Mouse (Mus musculus) layer of hippocampus, postnatal 10 days (tissue): ENCODE data around the gene Srrd. TPM values are rescaled to one million over a fixed set of nuclear protein-coding genes. Genes with fewer than 3 reads are reported as not detected.
"Not testable (repeated sequence)": the region's sequence is repeated elsewhere in the genome, so short reads cannot be mapped to it uniquely, and the experiment has no call there.

Experiments
- DNase-seq, 2 experiments: peaks; one replicate each; pipeline ENCODE4 v3.0.0; 2021; ENCODE audit warnings: low spot score in 2 of 2
- total RNA-seq, 2 experiments: library from RNA; stranded (reverse); gene quantifications; 2 replicates each; pipeline ENCODE4 v1.2.3; 2021

The Srrd gene
- total RNA-seq, 2 experiments from 2014 or later, result 26.8 to 27.4 TPM

- no peak for DNase-seq
These were observed 22.5 kb downstream of the Srrd start for GRCm38 (mm10) chr5:112320379-112320778.

GRCm38 (mm10) chr5:112319343-112319742 lies 23.5 kb downstream of the Srrd start:
- DNase-seq, result not testable (repeated sequence)

GRCm38 (mm10) chr5:112317328-112317727 lies 25.5 kb downstream of the Srrd start:
- no peak for DNase-seq

GRCm38 (mm10) chr5:112316468-112316867 lies 26.4 kb downstream of the Srrd start:
- DNase-seq, result no peak

GRCm38 (mm10) chr5:112313222-112313885 lies 29.5 kb downstream of the Srrd start:
- DNase-seq, result no peak

- no peak for DNase-seq
These were observed 37.0 kb downstream of the Srrd start for GRCm38 (mm10) chr5:112305842-112306241.

GRCm38 (mm10) chr5:112302310-112302709 lies 40.5 kb downstream of the Srrd start:
- DNase-seq, result no peak

- DNase-seq, result no peak
These were observed 41.1 kb downstream of the Srrd start for GRCm38 (mm10) chr5:112301694-112302093.

GRCm38 (mm10) chr5:112300721-112301308 lies 42.0 kb downstream of the Srrd start:
- no peak for DNase-seq

- no peak for DNase-seq
These were observed 42.7 kb downstream of the Srrd start for GRCm38 (mm10) chr5:112300112-112300511.

- no peak for DNase-seq
These were observed 43.4 kb downstream of the Srrd start for GRCm38 (mm10) chr5:112299399-112299798.

- no peak for DNase-seq
These were observed 44.4 kb downstream of the Srrd start for GRCm38 (mm10) chr5:112298226-112298988.

- no peak for DNase-seq
These were observed 45.6 kb downstream of the Srrd start for GRCm38 (mm10) chr5:112297257-112297656.

GRCm38 (mm10) chr5:112296404-112297181 lies 46.2 kb downstream of the Srrd start:
- DNase-seq, result no peak

- no peak for DNase-seq
These were observed 47.3 kb downstream of the Srrd start for GRCm38 (mm10) chr5:112295564-112295963.

GRCm38 (mm10) chr5:112295162-112295561 lies 47.7 kb downstream of the Srrd start:
- no peak for DNase-seq

GRCm38 (mm10) chr5:112294696-112295095 lies 48.1 kb downstream of the Srrd start:
- DNase-seq, result no peak

- no peak for DNase-seq
These were observed 49.0 kb downstream of the Srrd start for GRCm38 (mm10) chr5:112293800-112294199.

- no peak for DNase-seq
These were observed 50.4 kb downstream of the Srrd start for GRCm38 (mm10) chr5:112292343-112292980.

- DNase-seq, result no peak
These were observed 51.0 kb downstream of the Srrd start for GRCm38 (mm10) chr5:112291866-112292265.

GRCm38 (mm10) chr5:112290536-112290880 lies 52.3 kb downstream of the Srrd start:
- DNase-seq, result no peak
